Mouse (Mus musculus): ENCODE data around the gene Golt1b. TPM values are rescaled to one million over a fixed set of nuclear protein-coding genes. Genes with fewer than 3 reads are reported as not detected.

Gene Golt1b
- polyA plus RNA-seq, 1 experiment from 2014 or later: 144 TPM

GRCm38 (mm10) chr6:142392312-142392711 lies 5.3 kb downstream of the Golt1b start:
- Histone ChIP-seq H3K27ac (replicated peaks; ENCODE audit: low read depth, low read length) (no peak overlapping the region), H3K4me3 (ENCODE audit: low read depth, low read length) (no peak overlapping the region), H3K4me1 (ENCODE audit: control insufficient read depth, insufficient read depth, low read length) (no peaks in the 10 kb centered on the region), H3K9me3 (replicated peaks; ENCODE audit: control insufficient read depth, low read length) (no peaks in the 10 kb centered on the region), H3K4me2 (ENCODE audit: low read depth, low read length) (no peak overlapping the region), H3K9ac (replicated peaks; ENCODE audit: low read length) (no peak overlapping the region), H3K36me3 (replicated peaks; ENCODE audit: control insufficient read depth, insufficient read depth, low read depth, low read length) (no peaks in the 10 kb centered on the region), H3K27me3 (ENCODE audit: control insufficient read depth, insufficient read depth, low read length) (no peaks in the 10 kb centered on the region)
- 93% methylated on average over 5 of the region's 5 CpGs for WGBS
- DNase-seq (ENCODE audit: low spot score) (no peak), ATAC-seq (replicated peaks; ENCODE audit: insufficient number of reproducible peaks, low FRiP score, low TSS enrichment, low read depth) (no peak)

- no peaks in the 10 kb centered on the region for H3K27me3 ChIP-seq (ENCODE audit: control insufficient read depth, insufficient read depth, low read length)
- H3K9ac ChIP-seq (replicated peaks; ENCODE audit: low read length): no peak overlapping the region
- DNase-seq (ENCODE audit: low spot score): no peak
- H3K9me3 ChIP-seq (replicated peaks; ENCODE audit: control insufficient read depth, low read length): no peaks in the 10 kb centered on the region
- no peak overlapping the region for H3K4me2 ChIP-seq (ENCODE audit: low read depth, low read length)
- H3K4me3 ChIP-seq (ENCODE audit: low read depth, low read length): no peak overlapping the region
- whole genome bisulfite sequencing: 92% methylated on average over 5 of the region's 5 CpGs
- H3K4me1 ChIP-seq (ENCODE audit: control insufficient read depth, insufficient read depth, low read length): no peaks in the 10 kb centered on the region
- no peak for ATAC-seq (replicated peaks; ENCODE audit: insufficient number of reproducible peaks, low FRiP score, low TSS enrichment, low read depth)
- H3K36me3 ChIP-seq (replicated peaks; ENCODE audit: control insufficient read depth, insufficient read depth, low read depth, low read length): no peaks in the 10 kb centered on the region
- H3K27ac ChIP-seq (replicated peaks; ENCODE audit: low read depth, low read length): no peak overlapping the region
Measured at GRCm38 (mm10) chr6:142394669-142395068, 7.6 kb downstream of the Golt1b start.

- no peaks in the 10 kb centered on the region for H3K27me3 ChIP-seq (ENCODE audit: control insufficient read depth, insufficient read depth, low read length)
- H3K4me2 ChIP-seq (ENCODE audit: low read depth, low read length): no peak overlapping the region
- no peaks in the 10 kb centered on the region for H3K36me3 ChIP-seq (replicated peaks; ENCODE audit: control insufficient read depth, insufficient read depth, low read depth, low read length)
- H3K27ac ChIP-seq (replicated peaks; ENCODE audit: low read depth, low read length): no peak overlapping the region
- no peak overlapping the region for H3K9ac ChIP-seq (replicated peaks; ENCODE audit: low read length)
- DNase-seq (ENCODE audit: low spot score) (no peak), ATAC-seq (replicated peaks; ENCODE audit: insufficient number of reproducible peaks, low FRiP score, low TSS enrichment, low read depth) (no peak)
- WGBS: 91% methylated on average over 6 of the region's 6 CpGs
- no peaks in the 10 kb centered on the region for H3K4me1 ChIP-seq (ENCODE audit: control insufficient read depth, insufficient read depth, low read length)
- no peak overlapping the region for H3K4me3 ChIP-seq (ENCODE audit: low read depth, low read length)
- no peaks in the 10 kb centered on the region for H3K9me3 ChIP-seq (replicated peaks; ENCODE audit: control insufficient read depth, low read length)
Measured at GRCm38 (mm10) chr6:142395756-142396155, 8.7 kb downstream of the Golt1b start.

GRCm38 (mm10) chr6:142411140-142411539 lies 24.1 kb downstream of the Golt1b start:
- WGBS: 17% methylated on average over 1 of the region's 1 CpGs
- Histone ChIP-seq H3K4me3 (ENCODE audit: low read depth, low read length) (no peak overlapping the region), H3K27me3 (ENCODE audit: control insufficient read depth, insufficient read depth, low read length) (peaks cover 4% of the 10 kb centered on the region; the same call in 1 of the 2 replicates), H3K27ac (replicated peaks; ENCODE audit: low read depth, low read length) (no peak overlapping the region), H3K9ac (replicated peaks; ENCODE audit: low read length) (no peak overlapping the region), H3K4me2 (ENCODE audit: low read depth, low read length) (no peak overlapping the region), H3K4me1 (ENCODE audit: control insufficient read depth, insufficient read depth, low read length) (no peaks in the 10 kb centered on the region), H3K36me3 (replicated peaks; ENCODE audit: control insufficient read depth, insufficient read depth, low read depth, low read length) (no peaks in the 10 kb centered on the region), H3K9me3 (replicated peaks; ENCODE audit: control insufficient read depth, low read length) (no peaks in the 10 kb centered on the region)
- ATAC-seq (replicated peaks; ENCODE audit: insufficient number of reproducible peaks, low FRiP score, low TSS enrichment, low read depth) (no peak), DNase-seq (ENCODE audit: low spot score) (no peak)

GRCm38 (mm10) chr6:142412906-142413491 lies 26.0 kb downstream of the Golt1b start, which contains the start of gene Spx:
Gene Spx, plus strand, starts transcription at chr6:142413441.
- no peak within 1 kb of the TSS for H3K4me3 ChIP-seq (ENCODE audit: low read depth, low read length)
- no peaks in the 10 kb centered on the region for H3K36me3 ChIP-seq (replicated peaks; ENCODE audit: control insufficient read depth, insufficient read depth, low read depth, low read length)
- no peak within 1 kb of the TSS for H3K9ac ChIP-seq (replicated peaks; ENCODE audit: low read length)
- H3K4me1 ChIP-seq (ENCODE audit: control insufficient read depth, insufficient read depth, low read length): no peaks in the 10 kb centered on the region
- no peak within 1 kb of the TSS; the same call in 1 of the 2 replicates for H3K4me2 ChIP-seq (ENCODE audit: low read depth, low read length)
- WGBS: 70% methylated on average over 11 of the region's 11 CpGs
- peaks cover 4% of the 10 kb centered on the region; the same call in 1 of the 2 replicates for H3K27me3 ChIP-seq (ENCODE audit: control insufficient read depth, insufficient read depth, low read length)
- no peaks in the 10 kb centered on the region for H3K9me3 ChIP-seq (replicated peaks; ENCODE audit: control insufficient read depth, low read length)
- ATAC-seq (replicated peaks; ENCODE audit: insufficient number of reproducible peaks, low FRiP score, low TSS enrichment, low read depth) (no peak), DNase-seq (ENCODE audit: low spot score) (no peak)
- no peak within 1 kb of the TSS for H3K27ac ChIP-seq (replicated peaks; ENCODE audit: low read depth, low read length)

GRCm38 (mm10) chr6:142413845-142414244 lies 26.8 kb downstream of the Golt1b start:
- Histone ChIP-seq H3K27ac (replicated peaks; ENCODE audit: low read depth, low read length) (no peak overlapping the region), H3K9me3 (replicated peaks; ENCODE audit: control insufficient read depth, low read length) (no peaks in the 10 kb centered on the region), H3K4me2 (ENCODE audit: low read depth, low read length) (no peak overlapping the region), H3K4me1 (ENCODE audit: control insufficient read depth, insufficient read depth, low read length) (no peaks in the 10 kb centered on the region), H3K9ac (replicated peaks; ENCODE audit: low read length) (no peak overlapping the region), H3K27me3 (ENCODE audit: control insufficient read depth, insufficient read depth, low read length) (peaks cover 4% of the 10 kb centered on the region; the same call in 1 of the 2 replicates), H3K4me3 (ENCODE audit: low read depth, low read length) (no peak overlapping the region), H3K36me3 (replicated peaks; ENCODE audit: control insufficient read depth, insufficient read depth, low read depth, low read length) (no peaks in the 10 kb centered on the region)
- DNase-seq (ENCODE audit: low spot score) (no peak), ATAC-seq (replicated peaks; ENCODE audit: insufficient number of reproducible peaks, low FRiP score, low TSS enrichment, low read depth) (no peak)
- WGBS: 15% methylated on average over 12 of the region's 12 CpGs

- DNase-seq (ENCODE audit: low spot score) (no peak), ATAC-seq (replicated peaks; ENCODE audit: insufficient number of reproducible peaks, low FRiP score, low TSS enrichment, low read depth) (peak; percentile 59; the same call in 1 of the 2 replicates)
- Histone ChIP-seq H3K9me3 (replicated peaks; ENCODE audit: control insufficient read depth, low read length) (no peaks in the 10 kb centered on the region), H3K4me2 (ENCODE audit: low read depth, low read length) (peak overlapping the region; percentile 49), H3K27ac (replicated peaks; ENCODE audit: low read depth, low read length) (no peak overlapping the region), H3K9ac (replicated peaks; ENCODE audit: low read length) (peak overlapping the region; percentile 29; the same call in 1 of the 2 replicates), H3K4me3 (ENCODE audit: low read depth, low read length) (peak overlapping the region; percentile 29), H3K36me3 (replicated peaks; ENCODE audit: control insufficient read depth, insufficient read depth, low read depth, low read length) (no peaks in the 10 kb centered on the region), H3K4me1 (ENCODE audit: control insufficient read depth, insufficient read depth, low read length) (no peaks in the 10 kb centered on the region), H3K27me3 (ENCODE audit: control insufficient read depth, insufficient read depth, low read length) (peaks cover 4% of the 10 kb centered on the region; the same call in 1 of the 2 replicates)
- under 1% methylated on average over 24 of the region's 24 CpGs for WGBS
Measured at GRCm38 (mm10) chr6:142414597-142414996, 27.6 kb downstream of the Golt1b start.

- ATAC-seq (replicated peaks; ENCODE audit: insufficient number of reproducible peaks, low FRiP score, low TSS enrichment, low read depth) (no peak), DNase-seq (ENCODE audit: low spot score) (no peak)
- Histone ChIP-seq H3K4me1 (ENCODE audit: control insufficient read depth, insufficient read depth, low read length) (no peaks in the 10 kb centered on the region), H3K27me3 (ENCODE audit: control insufficient read depth, insufficient read depth, low read length) (no peaks in the 10 kb centered on the region), H3K36me3 (replicated peaks; ENCODE audit: control insufficient read depth, insufficient read depth, low read depth, low read length) (no peaks in the 10 kb centered on the region), H3K27ac (replicated peaks; ENCODE audit: low read depth, low read length) (no peak overlapping the region), H3K9me3 (replicated peaks; ENCODE audit: control insufficient read depth, low read length) (no peaks in the 10 kb centered on the region), H3K9ac (replicated peaks; ENCODE audit: low read length) (no peak overlapping the region), H3K4me2 (ENCODE audit: low read depth, low read length) (no peak overlapping the region), H3K4me3 (ENCODE audit: low read depth, low read length) (no peak overlapping the region)
- WGBS: 79% methylated on average over 7 of the region's 7 CpGs
Measured at GRCm38 (mm10) chr6:142424976-142425375, 38.0 kb downstream of the Golt1b start.

Data from embryonic facial prominence, embryonic 11.5 days (tissue).